Mouse (Mus musculus): Measurements from ENCODE around the gene Lrrc61.
A peak's percentile ranks its signal among the peaks of the same experiment; 100 is the strongest.

Lrrc61 gene

GRCm38 (mm10) chr6:48593158-48594042, 38.8 kb downstream of the Lrrc61 start, which contains the start of the genes Repin1 and Gm44965:
TSS of gene Repin1 (plus strand) at chr6:48593883.
TSS of gene Gm44965 (plus strand) at chr6:48593941.
- peak; percentile 99 to 100 for DNase-seq

- no peak for DNase-seq
Observed at GRCm38 (mm10) chr6:48594043-48594738, 39.6 kb downstream of the Lrrc61 start.

GRCm38 (mm10) chr6:48595278-48595677, 40.7 kb downstream of the Lrrc61 start:
- DNase-seq: peak; percentile 31 to 36

GRCm38 (mm10) chr6:48596545-48597232, 42.1 kb downstream of the Lrrc61 start:
- no peak for DNase-seq

GRCm38 (mm10) chr6:48597233-48597625, 42.6 kb downstream of the Lrrc61 start:
- no peak for DNase-seq

GRCm38 (mm10) chr6:48600594-48600993, 46.0 kb downstream of the Lrrc61 start:
- no peak for DNase-seq

- peak; percentile 99 to 100 for DNase-seq
Observed at GRCm38 (mm10) chr6:48601271-48602079, 46.9 kb downstream of the Lrrc61 start, which contains the start of gene Zfp775. TSS of gene Zfp775 (plus strand) at chr6:48602063.

GRCm38 (mm10) chr6:48602080-48602741, 47.6 kb downstream of the Lrrc61 start:
- peak in 1 of 2 experiments; percentile 64 for DNase-seq

GRCm38 (mm10) chr6:48608124-48608523, 53.5 kb downstream of the Lrrc61 start:
- no peak for DNase-seq

GRCm38 (mm10) chr6:48609512-48609911, 54.9 kb downstream of the Lrrc61 start:
- DNase-seq: peak in 1 of 2 experiments; percentile 20

- no peak for DNase-seq
Observed at GRCm38 (mm10) chr6:48610657-48611056, 56.1 kb downstream of the Lrrc61 start.

- DNase-seq: no peak
Observed at GRCm38 (mm10) chr6:48613464-48613863, 58.9 kb downstream of the Lrrc61 start.

GRCm38 (mm10) chr6:48614756-48615155, 60.2 kb downstream of the Lrrc61 start:
- DNase-seq: no peak

GRCm38 (mm10) chr6:48620031-48620430, 65.4 kb downstream of the Lrrc61 start:
- DNase-seq: no peak
